Mouse (Mus musculus): ENCODE results near the gene Plekho1. TPM values are rescaled to one million over a fixed set of nuclear protein-coding genes. Genes with fewer than 3 reads are reported as not detected.
"Not testable (repeated sequence)": the region's sequence is repeated elsewhere in the genome, so short reads cannot be mapped to it uniquely, and the experiment has no call there.

The Plekho1 gene
- polyA plus RNA-seq, 1 experiment from 2014 or later, result 83.5 TPM

- H3K4me1 ChIP-seq (replicated peaks), result peaks cover 52% of the 10 kb centered on the region
- H3K36me3 ChIP-seq, result peaks cover 56% of the 10 kb centered on the region
- H3K4me3 ChIP-seq, result no peak overlapping the region
- H3K9me3 ChIP-seq, result no peaks in the 10 kb centered on the region
- 74% methylated on average over 6 of the region's 6 CpGs for WGBS
- DNase-seq (ENCODE audit: low spot score), result no peak
- 0 out of 2 replicates have a peak, but pooled peaks cover 4% of the 10 kb centered on the region for H3K27me3 ChIP-seq (ENCODE audit: insufficient read depth, poor library complexity, severe bottlenecking)
- no peak overlapping the region for H3K27ac ChIP-seq
Observed at GRCm38 (mm10) chr3:95987386-95988110, 8.3 kb downstream of the Plekho1 start.

GRCm38 (mm10) chr3:95986984-95987383 is 8.8 kb downstream of the Plekho1 start:
- 0 out of 2 replicates have a peak, but pooled peaks cover 4% of the 10 kb centered on the region for H3K27me3 ChIP-seq (ENCODE audit: insufficient read depth, poor library complexity, severe bottlenecking)
- peak overlapping the region; percentile 90 for H3K27ac ChIP-seq
- no peak for DNase-seq (ENCODE audit: low spot score)
- no peaks in the 10 kb centered on the region for H3K9me3 ChIP-seq
- 67% methylated on average over 4 of the region's 4 CpGs for WGBS
- H3K4me3 ChIP-seq, result peak overlapping the region; percentile 45; the same call in 1 of the 2 replicates
- peaks cover 50% of the 10 kb centered on the region for H3K36me3 ChIP-seq
- peaks cover 46% of the 10 kb centered on the region for H3K4me1 ChIP-seq (replicated peaks)

- peaks cover 39% of the 10 kb centered on the region for H3K4me1 ChIP-seq (replicated peaks)
- WGBS, result 2% methylated on average over 21 of the region's 21 CpGs
- H3K36me3 ChIP-seq, result peaks cover 41% of the 10 kb centered on the region
- peak; percentile 81 for DNase-seq (ENCODE audit: low spot score)
- H3K9me3 ChIP-seq, result no peaks in the 10 kb centered on the region
- H3K4me3 ChIP-seq, result peak overlapping the region; percentile 45
- H3K27me3 ChIP-seq (ENCODE audit: insufficient read depth, poor library complexity, severe bottlenecking), result 0 out of 2 replicates have a peak, but pooled peaks cover 4% of the 10 kb centered on the region
- peak overlapping the region; percentile 90 for H3K27ac ChIP-seq
Observed at GRCm38 (mm10) chr3:95986001-95986622, 9.7 kb downstream of the Plekho1 start.

- peak; percentile 80 for DNase-seq (ENCODE audit: low spot score)
- peaks cover 34% of the 10 kb centered on the region for H3K36me3 ChIP-seq
- 0 out of 2 replicates have a peak, but pooled peaks cover 4% of the 10 kb centered on the region for H3K27me3 ChIP-seq (ENCODE audit: insufficient read depth, poor library complexity, severe bottlenecking)
- H3K4me3 ChIP-seq, result peak overlapping the region; percentile 45
- peaks cover 39% of the 10 kb centered on the region for H3K4me1 ChIP-seq (replicated peaks)
- no peaks in the 10 kb centered on the region for H3K9me3 ChIP-seq
- whole genome bisulfite sequencing, result 4% methylated on average over 12 of the region's 12 CpGs
- H3K27ac ChIP-seq, result peak overlapping the region; percentile 90
Observed at GRCm38 (mm10) chr3:95985209-95986000, 10.4 kb downstream of the Plekho1 start.

- WGBS, result 92% methylated on average over 4 of the region's 4 CpGs
- Histone ChIP-seq H3K36me3 (peaks cover 2% of the 10 kb centered on the region), H3K4me3 (no peak overlapping the region), H3K27ac (no peak overlapping the region; the same call in 1 of the 2 replicates), H3K9me3 (no peaks in the 10 kb centered on the region), H3K4me1 (replicated peaks) (peaks cover 27% of the 10 kb centered on the region), H3K27me3 (ENCODE audit: insufficient read depth, poor library complexity, severe bottlenecking) (0 out of 2 replicates have a peak, but pooled peaks cover under 1% of the 10 kb centered on the region)
- no peak for DNase-seq (ENCODE audit: low spot score)
Observed at GRCm38 (mm10) chr3:95982129-95982528, 13.7 kb downstream of the Plekho1 start.

- Histone ChIP-seq H3K27me3 (ENCODE audit: insufficient read depth, poor library complexity, severe bottlenecking) (no peaks in the 10 kb centered on the region), H3K27ac (no peak overlapping the region), H3K36me3 (no peaks in the 10 kb centered on the region), H3K9me3 (no peaks in the 10 kb centered on the region), H3K4me1 (replicated peaks) (peaks cover 10% of the 10 kb centered on the region), H3K4me3 (no peak overlapping the region)
- 84% methylated on average over 12 of the region's 12 CpGs for WGBS
- no peak for DNase-seq (ENCODE audit: low spot score)
Observed at GRCm38 (mm10) chr3:95980276-95980970, 15.4 kb downstream of the Plekho1 start.

- no peak overlapping the region for H3K27ac ChIP-seq
- no peaks in the 10 kb centered on the region for H3K9me3 ChIP-seq
- WGBS, result 88% methylated on average over 9 of the region's 9 CpGs
- H3K27me3 ChIP-seq (ENCODE audit: insufficient read depth, poor library complexity, severe bottlenecking), result peaks cover 21% of the 10 kb centered on the region
- no peak for DNase-seq (ENCODE audit: low spot score)
- no peak overlapping the region for H3K4me3 ChIP-seq
- peaks cover 12% of the 10 kb centered on the region for H3K4me1 ChIP-seq (replicated peaks)
- H3K36me3 ChIP-seq, result no peaks in the 10 kb centered on the region
Observed at GRCm38 (mm10) chr3:95978265-95978664, 17.5 kb downstream of the Plekho1 start.

GRCm38 (mm10) chr3:95977587-95977986 is 18.2 kb downstream of the Plekho1 start:
- WGBS, result 94% methylated on average over 7 of the region's 7 CpGs
- not testable (repeated sequence) for H3K4me3 ChIP-seq; H3K9me3 ChIP-seq; H3K36me3 ChIP-seq; DNase-seq (ENCODE audit: low spot score); H3K27ac ChIP-seq
- Histone ChIP-seq H3K27me3 (ENCODE audit: insufficient read depth, poor library complexity, severe bottlenecking) (peaks cover 22% of the 10 kb centered on the region), H3K4me1 (replicated peaks) (peaks cover 19% of the 10 kb centered on the region)

GRCm38 (mm10) chr3:95977079-95977478 is 18.7 kb downstream of the Plekho1 start:
- Histone ChIP-seq H3K27ac (no peak overlapping the region), H3K36me3 (no peaks in the 10 kb centered on the region), H3K4me3 (no peak overlapping the region), H3K27me3 (ENCODE audit: insufficient read depth, poor library complexity, severe bottlenecking) (peaks cover 22% of the 10 kb centered on the region), H3K9me3 (no peaks in the 10 kb centered on the region), H3K4me1 (replicated peaks) (peaks cover 22% of the 10 kb centered on the region)
- WGBS, result 67% methylated on average over 3 of the region's 3 CpGs
- no peak for DNase-seq (ENCODE audit: low spot score)

GRCm38 (mm10) chr3:95972873-95973634 is 22.7 kb downstream of the Plekho1 start:
- peak overlapping the region; percentile 43 for H3K4me3 ChIP-seq
- H3K36me3 ChIP-seq, result no peaks in the 10 kb centered on the region
- peak; percentile 81 for DNase-seq (ENCODE audit: low spot score)
- WGBS, result 2% methylated on average over 34 of the region's 34 CpGs
- peaks cover 22% of the 10 kb centered on the region for H3K4me1 ChIP-seq (replicated peaks)
- H3K27ac ChIP-seq, result peak overlapping the region; percentile 81
- H3K9me3 ChIP-seq, result no peaks in the 10 kb centered on the region
- H3K27me3 ChIP-seq (ENCODE audit: insufficient read depth, poor library complexity, severe bottlenecking), result peaks cover 26% of the 10 kb centered on the region

- Histone ChIP-seq H3K27ac (peak overlapping the region; percentile 81), H3K9me3 (no peaks in the 10 kb centered on the region), H3K36me3 (no peaks in the 10 kb centered on the region), H3K4me3 (peak overlapping the region; percentile 43), H3K4me1 (replicated peaks) (peaks cover 22% of the 10 kb centered on the region), H3K27me3 (ENCODE audit: insufficient read depth, poor library complexity, severe bottlenecking) (peaks cover 26% of the 10 kb centered on the region)
- 67% methylated on average over 12 of the region's 12 CpGs for WGBS
- DNase-seq (ENCODE audit: low spot score), result no peak
Observed at GRCm38 (mm10) chr3:95972251-95972872, 23.4 kb downstream of the Plekho1 start.

Measured in hindbrain, embryonic 10.5 days (tissue).